Mouse (Mus musculus): Measurements from ENCODE around the gene Fbxw8. TPM values are rescaled to one million over a fixed set of nuclear protein-coding genes. Genes with fewer than 3 reads are reported as not detected.

The Fbxw8 gene
- polyA plus RNA-seq, 1 experiment from 2014 or later, result 7.1 TPM

DNA sequence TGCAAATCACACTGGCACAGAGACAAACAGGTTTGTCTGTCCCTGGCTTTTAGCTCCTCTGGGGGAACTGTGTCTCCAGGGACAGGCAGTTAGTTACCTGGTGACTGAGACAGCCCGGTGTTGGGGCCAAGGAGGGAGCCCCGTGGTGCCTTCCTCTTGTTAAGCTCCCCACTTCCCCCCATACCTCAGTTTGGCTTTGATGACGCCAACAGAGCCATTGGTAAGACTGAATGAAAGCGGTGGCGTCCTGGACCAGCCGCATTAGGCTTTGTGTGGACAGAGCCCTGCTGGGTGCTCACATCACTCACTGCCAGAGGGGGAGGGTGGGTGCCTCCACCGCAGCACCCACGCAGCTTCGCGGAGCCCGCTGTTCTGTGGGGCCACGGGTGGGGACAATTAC lies 129.4 kb downstream of the Fbxw8 start:
- ATAC-seq (no peak), DNase-seq (no peak)
- H3K4me1 ChIP-seq (ENCODE audit: insufficient read depth), result peaks cover 5% of the 10 kb centered on the region
- H3K4me2 ChIP-seq (ENCODE audit: low read depth, low read length), result no peak overlapping the region
- TF ChIP-seq CTCF (IDR thresholded peaks at IDR 0.05; ENCODE audit: low read depth), result no peak
- TF ChIP-seq EP300 (IDR thresholded peaks at IDR 0.05; ENCODE audit: low read depth), result no peak
- H3K4me3 ChIP-seq (ENCODE audit: low read depth, low read length), result no peak overlapping the region
- peaks cover 55% of the 10 kb centered on the region for H3K27me3 ChIP-seq (ENCODE audit: insufficient read depth, low read length)
- no peak overlapping the region for H3K9ac ChIP-seq (replicated peaks)
- no peaks in the 10 kb centered on the region for H3K36me3 ChIP-seq (replicated peaks; ENCODE audit: insufficient read depth, low read length)
- no peaks in the 10 kb centered on the region for H3K9me3 ChIP-seq (ENCODE audit: low read length)
- H3K27ac ChIP-seq (ENCODE audit: low read depth), result no peak overlapping the region
- WGBS (ENCODE audit: insufficient replicate concordance), result 5% methylated on average over 12 of the region's 12 CpGs

DNA sequence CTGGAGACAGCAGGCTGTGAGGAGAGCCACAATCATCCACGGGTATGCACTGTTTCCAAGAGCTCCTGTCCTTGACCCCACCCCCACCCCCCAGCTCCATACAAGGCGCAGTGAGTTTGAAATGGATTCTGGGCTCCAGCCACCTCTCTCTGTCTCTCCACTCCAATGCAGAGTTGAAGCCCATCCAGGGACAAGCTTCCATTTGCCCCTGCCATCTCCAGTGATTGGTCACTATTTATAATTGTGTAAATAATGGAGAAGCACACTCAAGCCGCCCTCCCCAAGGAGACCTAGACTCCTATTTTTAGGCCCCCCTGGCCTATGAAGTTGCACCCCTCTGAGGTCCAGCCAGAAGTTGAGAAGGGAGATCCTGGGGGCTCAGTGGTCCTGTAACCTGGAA lies 132.2 kb downstream of the Fbxw8 start:
- 48% methylated on average over 3 of the region's 3 CpGs for WGBS (ENCODE audit: insufficient replicate concordance)

DNA sequence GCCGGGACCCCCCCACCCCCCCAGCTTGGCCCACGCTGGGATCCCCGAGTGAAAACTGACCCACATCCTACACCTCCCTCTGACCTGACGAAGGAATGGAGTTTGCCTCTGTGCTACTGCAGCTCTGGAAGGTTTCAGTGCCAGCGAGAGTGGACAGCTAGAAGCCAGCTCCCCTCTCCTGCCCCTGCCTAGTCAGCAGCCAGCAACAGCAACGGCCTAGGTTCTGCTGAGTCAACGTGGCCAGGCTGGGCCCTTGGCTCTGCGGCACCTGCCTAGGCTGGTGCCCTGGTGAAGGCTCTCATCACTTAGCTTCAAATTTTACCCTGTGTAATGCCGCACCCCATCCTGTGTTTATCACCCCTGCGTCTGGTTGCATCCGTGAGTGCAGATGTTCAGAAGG lies 135.4 kb downstream of the Fbxw8 start:
- H3K27me3 ChIP-seq (ENCODE audit: insufficient read depth, low read length), result peaks cover 3% of the 10 kb centered on the region; the same call in 1 of the 2 replicates
- ATAC-seq, result no peak
- no peak overlapping the region for H3K27ac ChIP-seq (ENCODE audit: low read depth)
- 58% methylated on average over 11 of the region's 11 CpGs for WGBS (ENCODE audit: insufficient replicate concordance)
- no peak overlapping the region for H3K4me2 ChIP-seq (ENCODE audit: low read depth, low read length)
- no peak overlapping the region for H3K4me3 ChIP-seq (ENCODE audit: low read depth, low read length)
- no peak for DNase-seq
- H3K36me3 ChIP-seq (replicated peaks; ENCODE audit: insufficient read depth, low read length), result no peaks in the 10 kb centered on the region
- H3K9me3 ChIP-seq (ENCODE audit: low read length), result no peaks in the 10 kb centered on the region
- no peaks in the 10 kb centered on the region for H3K4me1 ChIP-seq (ENCODE audit: insufficient read depth)
- no peak overlapping the region for H3K9ac ChIP-seq (replicated peaks)
- TF ChIP-seq EP300 (IDR thresholded peaks at IDR 0.05; ENCODE audit: low read depth) (no peak), CTCF (IDR thresholded peaks at IDR 0.05; ENCODE audit: low read depth) (no peak)

More for the DNA sequence above, 132.2 kb downstream of the Fbxw8 start:
- H3K27me3 ChIP-seq (ENCODE audit: insufficient read depth, low read length), result peaks cover 29% of the 10 kb centered on the region
- H3K9me3 ChIP-seq (ENCODE audit: low read length), result no peaks in the 10 kb centered on the region
- TF ChIP-seq EP300 (IDR thresholded peaks at IDR 0.05; ENCODE audit: low read depth) (no peak), CTCF (IDR thresholded peaks at IDR 0.05; ENCODE audit: low read depth) (no peak)
- no peaks in the 10 kb centered on the region for H3K36me3 ChIP-seq (replicated peaks; ENCODE audit: insufficient read depth, low read length)
- H3K9ac ChIP-seq (replicated peaks), result no peak overlapping the region
- no peak overlapping the region for H3K4me2 ChIP-seq (ENCODE audit: low read depth, low read length)
- H3K4me1 ChIP-seq (ENCODE audit: insufficient read depth), result no peaks in the 10 kb centered on the region
- no peak for ATAC-seq
- DNase-seq, result no peak
- H3K27ac ChIP-seq (ENCODE audit: low read depth), result no peak overlapping the region
- H3K4me3 ChIP-seq (ENCODE audit: low read depth, low read length), result no peak overlapping the region

DNA sequence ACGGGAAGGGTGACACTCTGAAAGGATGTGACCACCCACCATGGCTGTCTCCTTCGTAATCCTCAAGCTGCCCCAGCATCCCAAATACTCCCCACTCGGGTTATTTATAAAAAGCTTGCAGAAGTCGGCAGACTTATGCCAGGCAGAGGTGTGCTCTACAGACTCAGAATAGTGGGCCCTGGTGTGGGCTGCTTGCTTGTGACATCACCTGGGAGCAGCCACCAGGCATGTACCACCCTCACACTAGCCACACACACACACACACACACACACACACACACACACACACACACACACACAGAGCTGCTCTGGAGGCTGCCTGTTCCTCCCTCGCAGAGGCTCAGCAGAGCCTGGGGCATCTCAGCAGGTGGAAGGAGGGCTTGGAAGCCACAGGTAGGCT lies 137.7 kb downstream of the Fbxw8 start:
- Histone ChIP-seq H3K9me3 (ENCODE audit: low read length) (no peaks in the 10 kb centered on the region), H3K4me1 (ENCODE audit: insufficient read depth) (no peaks in the 10 kb centered on the region), H3K36me3 (replicated peaks; ENCODE audit: insufficient read depth, low read length) (no peaks in the 10 kb centered on the region), H3K9ac (replicated peaks) (no peak overlapping the region), H3K4me2 (ENCODE audit: low read depth, low read length) (no peak overlapping the region), H3K4me3 (ENCODE audit: low read depth, low read length) (no peak overlapping the region), H3K27me3 (ENCODE audit: insufficient read depth, low read length) (peaks cover 6% of the 10 kb centered on the region; the same call in 1 of the 2 replicates), H3K27ac (ENCODE audit: low read depth) (no peak overlapping the region)
- 59% methylated on average over 5 of the region's 5 CpGs for WGBS (ENCODE audit: insufficient replicate concordance)
- TF ChIP-seq EP300 (IDR thresholded peaks at IDR 0.05; ENCODE audit: low read depth), result no peak
- no peak for TF ChIP-seq CTCF (IDR thresholded peaks at IDR 0.05; ENCODE audit: low read depth)
- no peak for ATAC-seq
- DNase-seq, result no peak

DNA sequence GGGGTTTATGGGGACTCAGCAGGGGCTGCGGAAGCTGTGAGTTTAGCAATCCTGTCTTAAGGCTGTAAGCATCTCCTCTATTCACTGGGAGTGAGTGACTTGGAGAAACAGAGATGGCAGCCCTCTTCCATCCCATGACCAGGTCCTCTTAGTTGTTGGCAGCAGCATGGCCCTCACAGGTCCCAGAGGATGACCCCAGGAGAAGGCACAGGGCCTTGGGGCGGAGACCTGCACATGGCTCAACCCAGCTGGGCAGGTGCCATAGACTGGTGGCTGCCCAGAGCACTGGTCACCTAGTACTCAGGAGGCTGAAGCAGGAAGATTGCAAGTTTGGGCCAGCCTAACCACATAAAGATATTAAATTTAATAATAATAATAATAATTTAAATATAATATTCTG lies 139.6 kb downstream of the Fbxw8 start:
- no peaks in the 10 kb centered on the region for H3K9me3 ChIP-seq (ENCODE audit: low read length)
- H3K4me1 ChIP-seq (ENCODE audit: insufficient read depth), result no peaks in the 10 kb centered on the region
- H3K27me3 ChIP-seq (ENCODE audit: insufficient read depth, low read length), result 0 out of 2 replicates have a peak, but pooled peaks cover 6% of the 10 kb centered on the region
- no peak overlapping the region for H3K4me2 ChIP-seq (ENCODE audit: low read depth, low read length)
- ATAC-seq (no peak), DNase-seq (no peak)
- WGBS (ENCODE audit: insufficient replicate concordance), result 73% methylated on average over 2 of the region's 2 CpGs
- H3K27ac ChIP-seq (ENCODE audit: low read depth), result no peak overlapping the region
- H3K9ac ChIP-seq (replicated peaks), result no peak overlapping the region
- no peak for TF ChIP-seq EP300 (IDR thresholded peaks at IDR 0.05; ENCODE audit: low read depth)
- TF ChIP-seq CTCF (IDR thresholded peaks at IDR 0.05; ENCODE audit: low read depth), result no peak
- no peaks in the 10 kb centered on the region for H3K36me3 ChIP-seq (replicated peaks; ENCODE audit: insufficient read depth, low read length)
- no peak overlapping the region for H3K4me3 ChIP-seq (ENCODE audit: low read depth, low read length)

DNA sequence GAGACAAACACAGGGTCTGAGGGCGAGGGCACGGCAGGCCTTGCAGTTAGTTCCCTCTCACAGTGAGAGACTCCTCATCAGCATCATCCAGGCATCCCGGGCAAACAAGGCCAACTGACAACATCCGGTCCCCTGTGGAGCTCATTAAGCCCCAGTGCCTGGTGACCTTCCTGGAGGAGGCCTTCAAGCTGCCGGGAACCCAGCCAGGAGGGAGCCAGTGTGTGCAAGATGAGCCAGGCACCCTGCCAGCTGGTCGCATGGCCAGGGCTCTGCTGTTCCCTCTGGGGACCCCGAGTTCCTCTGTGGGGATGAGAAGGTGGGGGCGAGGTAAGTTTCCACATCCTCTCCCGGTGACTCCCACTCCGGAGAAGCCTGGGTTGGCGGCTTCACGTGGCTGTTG lies 140.2 kb downstream of the Fbxw8 start:
- WGBS (ENCODE audit: insufficient replicate concordance), result 43% methylated on average over 11 of the region's 12 CpGs
- Histone ChIP-seq H3K9ac (replicated peaks) (no peak overlapping the region), H3K4me3 (ENCODE audit: low read depth, low read length) (no peak overlapping the region), H3K4me2 (ENCODE audit: low read depth, low read length) (no peak overlapping the region), H3K9me3 (ENCODE audit: low read length) (no peaks in the 10 kb centered on the region), H3K27me3 (ENCODE audit: insufficient read depth, low read length) (0 out of 2 replicates have a peak, but pooled peaks cover 6% of the 10 kb centered on the region), H3K4me1 (ENCODE audit: insufficient read depth) (no peaks in the 10 kb centered on the region), H3K27ac (ENCODE audit: low read depth) (no peak overlapping the region), H3K36me3 (replicated peaks; ENCODE audit: insufficient read depth, low read length) (0 out of 2 replicates have a peak, but pooled peaks cover 3% of the 10 kb centered on the region)
- DNase-seq, result peak; percentile 37
- ATAC-seq, result no peak
- TF ChIP-seq EP300 (IDR thresholded peaks at IDR 0.05; ENCODE audit: low read depth), result no peak
- TF ChIP-seq CTCF (IDR thresholded peaks at IDR 0.05; ENCODE audit: low read depth), result no peak

Other genes starting within 250 kb of the Fbxw8 start
- 29.9 and 33.0 TPM in 2 replicates for gene Fbxo21, start 178.7 kb downstream of the Fbxw8 start, polyA plus RNA-seq (2015; fragmentation: Nextera tagmentation; extraction: Ambion mirVana)
- gene Tesc, start 127.7 kb downstream of the Fbxw8 start, polyA plus RNA-seq (2015; fragmentation: Nextera tagmentation; extraction: Ambion mirVana), result 4.5 and 4.6 TPM in 2 replicates
- not detected in 2 replicates for gene Hrk, start 9.2 kb upstream of the Fbxw8 start, polyA plus RNA-seq (2015; fragmentation: Nextera tagmentation; extraction: Ambion mirVana)
- 0.14 TPM in 1 of 2 replicates, not detected in the other for gene Rnft2, start 89.7 kb upstream of the Fbxw8 start, polyA plus RNA-seq (2015; fragmentation: Nextera tagmentation; extraction: Ambion mirVana)
- gene 2410131K14Rik, start 89.8 kb upstream of the Fbxw8 start, polyA plus RNA-seq (2015; fragmentation: Nextera tagmentation; extraction: Ambion mirVana), result 1.3 TPM in 2 replicates